Mouse (Mus musculus): ENCODE measurements around the gene Ankrd9.

Gene Ankrd9

GRCm38 (mm10) chr12:110978607-110979406 lies at the start of gene Ankrd9:
TSS of gene Ankrd9 (minus strand) at chr12:110979040.
- DNase-seq (ENCODE audit: low read depth) = peak; percentile 92

DNA sequence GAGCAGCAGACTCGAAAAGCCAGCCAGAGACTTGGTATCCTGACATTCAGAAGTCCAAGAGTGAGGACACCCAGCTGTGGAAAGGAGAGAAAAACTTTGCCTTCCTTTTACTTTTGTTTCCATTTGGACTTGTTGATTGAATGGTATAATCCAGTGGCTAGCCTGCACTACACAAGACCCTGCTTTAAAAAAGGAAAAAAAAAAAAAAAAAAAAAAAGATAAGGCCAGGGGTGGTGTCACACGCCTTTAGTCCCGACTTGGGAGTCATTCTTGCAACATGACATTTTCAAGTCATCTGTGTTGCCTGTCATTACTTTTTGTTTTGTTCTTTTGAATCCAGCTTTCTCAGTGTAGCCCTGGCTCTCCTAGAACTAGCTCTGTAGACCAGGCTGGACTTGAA lies 42.7 kb upstream of the Ankrd9 start:
- no peak for DNase-seq (ENCODE audit: low read depth)

GRCm38 (mm10) chr12:111021138-111021537 lies 42.3 kb upstream of the Ankrd9 start:
- no peak for DNase-seq (ENCODE audit: low read depth)

- no peak for DNase-seq (ENCODE audit: low read depth)
Observed at GRCm38 (mm10) chr12:111019086-111019485, 40.2 kb upstream of the Ankrd9 start.

GRCm38 (mm10) chr12:111018068-111018467 lies 39.2 kb upstream of the Ankrd9 start:
- DNase-seq (ENCODE audit: low read depth) = no peak

DNA sequence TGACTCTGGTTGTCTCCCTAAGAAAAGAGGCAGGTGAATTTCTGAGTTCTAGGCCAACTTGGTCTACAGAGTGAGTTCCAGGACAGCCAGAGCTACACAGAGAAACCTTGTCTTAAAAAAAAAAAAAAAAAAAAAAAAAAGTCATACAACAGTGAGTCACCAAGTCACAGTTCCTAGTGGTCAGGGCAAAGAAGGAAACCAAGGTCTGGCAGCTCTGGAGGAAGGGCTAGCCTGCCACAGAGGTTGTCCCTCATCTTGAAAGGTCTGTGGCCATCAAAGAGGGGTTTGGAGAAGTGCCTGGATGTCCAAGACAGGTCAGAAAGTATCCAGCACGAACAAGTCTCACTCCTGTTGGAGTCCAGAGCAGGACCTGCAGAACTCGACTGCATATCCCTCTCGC lies 38.0 kb upstream of the Ankrd9 start:
- no peak for DNase-seq (ENCODE audit: low read depth)

- DNase-seq (ENCODE audit: low read depth) = no peak
Observed at GRCm38 (mm10) chr12:111009615-111010257, 30.9 kb upstream of the Ankrd9 start.

DNA sequence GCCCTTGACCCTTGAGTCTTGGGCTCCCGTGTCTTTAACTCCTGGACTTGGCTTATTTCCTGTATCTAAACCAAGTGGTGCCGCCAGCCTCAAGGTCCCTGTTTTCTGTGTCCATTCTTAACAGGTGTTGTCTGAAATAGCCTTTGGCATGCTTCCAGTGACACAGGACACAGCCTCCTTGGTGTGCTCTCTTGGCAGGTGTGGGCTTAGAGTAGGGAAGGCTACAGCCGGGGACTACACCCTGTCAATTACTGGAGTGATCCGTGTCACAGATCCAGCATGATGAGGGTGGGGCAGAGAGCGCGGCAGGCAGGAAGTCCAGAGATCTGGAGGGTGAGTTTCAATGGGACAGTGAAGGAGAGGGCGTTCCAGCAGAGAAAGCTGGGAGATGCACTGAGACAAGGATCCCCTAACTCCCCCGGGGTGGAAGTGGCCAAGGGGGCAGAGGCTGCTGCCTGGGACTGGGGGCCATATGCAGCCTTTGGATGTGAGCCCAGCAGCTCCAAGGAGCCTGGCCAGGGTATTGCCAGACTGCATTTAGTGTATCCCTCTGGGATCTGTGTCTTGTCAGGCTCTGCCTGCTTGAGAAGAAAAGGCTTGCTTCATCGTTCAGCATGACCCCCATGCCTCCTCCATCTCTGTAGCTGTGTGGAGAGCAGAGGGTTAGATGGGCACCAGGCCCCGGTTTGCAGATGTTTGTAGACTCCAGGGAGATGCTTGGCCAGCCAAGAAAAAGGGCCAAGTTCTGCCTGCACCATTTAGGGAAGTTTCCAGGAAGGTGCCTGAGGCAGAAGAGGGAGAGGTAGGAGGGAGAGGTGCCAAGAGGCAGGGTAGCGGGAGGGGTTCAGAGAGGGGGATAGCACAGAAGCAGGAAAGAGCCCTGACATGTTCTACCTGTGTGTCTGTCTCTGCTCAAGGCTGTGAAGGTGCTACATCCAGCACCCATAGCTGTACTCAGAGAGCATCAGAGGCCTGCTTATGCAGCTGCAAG lies 30.0 kb upstream of the Ankrd9 start:
- no peak for DNase-seq (ENCODE audit: low read depth)

DNA sequence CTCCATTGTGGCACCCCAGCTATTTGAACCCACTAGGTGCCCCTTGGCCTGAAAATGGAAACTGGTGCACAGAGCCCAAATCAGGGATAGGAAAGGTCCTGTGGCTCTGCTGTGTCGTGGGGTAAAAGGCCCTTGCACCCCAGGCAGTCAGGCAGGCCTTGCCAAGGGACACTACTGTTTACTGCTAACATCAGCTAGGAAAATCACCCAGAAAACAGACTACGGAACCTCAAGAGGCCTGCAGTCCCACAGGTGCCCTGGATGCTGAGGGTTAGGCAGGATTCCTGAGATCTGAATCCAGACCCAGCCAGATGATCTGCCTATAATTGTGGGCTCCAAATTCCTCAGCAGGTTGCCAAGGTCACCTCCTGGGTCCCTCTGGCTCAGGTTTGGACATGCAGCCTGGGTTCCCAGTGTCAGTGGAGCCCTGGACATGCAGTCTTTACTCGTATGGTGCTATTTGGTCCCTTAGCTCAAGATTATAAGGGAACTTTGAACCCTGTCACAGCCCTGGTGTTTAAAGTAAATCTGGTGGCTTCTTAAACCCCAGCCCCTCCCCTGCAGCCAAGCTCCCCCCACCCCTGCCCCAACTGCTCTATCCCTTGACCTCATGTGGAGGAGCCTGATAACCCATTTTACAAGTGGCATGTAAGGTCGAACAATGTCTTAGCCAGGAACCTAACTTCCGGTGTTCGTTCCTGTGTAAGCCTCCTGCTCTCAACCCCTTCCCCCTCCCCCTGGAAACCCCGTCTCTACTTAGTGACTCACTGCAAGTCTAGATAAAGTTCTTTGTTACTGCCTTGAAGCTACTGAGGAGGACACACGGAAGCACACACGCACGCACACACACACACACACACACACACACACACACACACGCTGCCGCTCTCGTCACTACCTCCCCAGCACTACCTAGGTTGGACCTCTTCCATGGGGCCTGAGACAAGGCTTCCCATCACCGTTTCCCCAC lies 28.6 kb upstream of the Ankrd9 start:
- peak; percentile 91 for DNase-seq (ENCODE audit: low read depth)

- no peak for DNase-seq (ENCODE audit: low read depth)
Observed at GRCm38 (mm10) chr12:111006339-111006738, 27.5 kb upstream of the Ankrd9 start.

- no peak for DNase-seq (ENCODE audit: low read depth)
Observed at GRCm38 (mm10) chr12:111005803-111006202, 27.0 kb upstream of the Ankrd9 start.

DNA sequence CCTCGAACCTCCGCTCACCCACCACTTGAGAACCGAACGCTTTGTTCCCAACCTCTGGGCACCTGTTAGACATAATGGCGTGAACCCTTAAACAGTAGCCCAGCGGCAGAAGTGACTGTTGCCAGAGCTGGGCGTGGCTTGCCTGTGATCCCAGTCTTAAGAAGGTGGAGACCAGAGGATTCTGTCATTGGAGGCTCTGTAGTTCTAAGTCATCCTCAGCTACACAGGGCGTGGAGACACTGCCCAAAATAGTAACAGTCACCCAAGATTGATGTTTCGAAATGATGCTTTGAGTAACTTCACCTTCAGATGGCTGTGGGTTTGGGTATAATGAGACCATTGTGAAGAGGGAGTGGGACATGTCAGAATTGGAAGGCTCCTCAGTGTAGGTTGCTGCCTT lies 25.3 kb upstream of the Ankrd9 start:
- no peak for DNase-seq (ENCODE audit: low read depth)

GRCm38 (mm10) chr12:111000956-111001355 lies 22.1 kb upstream of the Ankrd9 start:
- no peak for DNase-seq (ENCODE audit: low read depth)

DNA sequence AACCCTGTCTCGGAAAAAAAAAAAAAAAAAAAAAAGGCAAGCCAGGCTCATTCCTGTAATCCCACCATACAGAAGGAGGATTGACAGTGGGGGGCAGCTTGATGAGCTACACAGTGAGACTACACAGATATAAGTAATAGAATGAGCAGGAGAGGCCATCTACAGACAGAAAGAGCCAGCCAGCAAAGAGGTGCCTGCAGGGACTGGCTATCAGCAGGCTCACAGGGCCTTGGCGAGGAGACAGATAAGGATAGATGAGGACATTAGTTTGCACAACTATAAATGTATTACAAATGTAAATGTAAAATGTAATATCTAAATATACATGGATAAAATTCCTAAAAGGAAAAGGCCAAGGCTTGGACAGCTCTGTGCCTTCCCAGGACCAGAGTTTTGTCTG lies 21.0 kb upstream of the Ankrd9 start:
- DNase-seq (ENCODE audit: low read depth) = no peak

- no peak for DNase-seq (ENCODE audit: low read depth)
Observed at GRCm38 (mm10) chr12:110998092-110998491, 19.3 kb upstream of the Ankrd9 start.

DNA sequence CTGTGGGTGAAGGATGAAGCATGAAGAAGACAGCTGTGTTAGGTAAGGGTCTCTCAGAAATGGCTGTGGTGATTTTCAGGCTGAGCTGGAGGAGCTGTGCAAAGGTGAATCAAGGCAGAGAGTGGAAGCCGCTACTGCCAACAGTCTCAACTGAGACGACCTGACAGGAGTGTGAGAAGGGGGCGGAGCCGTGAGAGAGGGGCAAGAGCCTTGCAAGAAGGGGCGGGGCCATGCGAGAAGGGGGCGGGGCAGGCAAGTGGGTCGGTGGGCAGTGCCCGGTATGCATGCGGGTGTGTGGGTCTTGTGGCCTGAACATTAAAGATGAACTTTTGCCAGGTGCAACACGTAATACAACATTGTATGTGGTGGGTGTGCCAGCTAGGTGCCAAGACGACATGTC lies 15.8 kb upstream of the Ankrd9 start:
- no peak for DNase-seq (ENCODE audit: low read depth)

- DNase-seq (ENCODE audit: low read depth) = no peak
Observed at GRCm38 (mm10) chr12:110993226-110993625, 14.4 kb upstream of the Ankrd9 start.

DNA sequence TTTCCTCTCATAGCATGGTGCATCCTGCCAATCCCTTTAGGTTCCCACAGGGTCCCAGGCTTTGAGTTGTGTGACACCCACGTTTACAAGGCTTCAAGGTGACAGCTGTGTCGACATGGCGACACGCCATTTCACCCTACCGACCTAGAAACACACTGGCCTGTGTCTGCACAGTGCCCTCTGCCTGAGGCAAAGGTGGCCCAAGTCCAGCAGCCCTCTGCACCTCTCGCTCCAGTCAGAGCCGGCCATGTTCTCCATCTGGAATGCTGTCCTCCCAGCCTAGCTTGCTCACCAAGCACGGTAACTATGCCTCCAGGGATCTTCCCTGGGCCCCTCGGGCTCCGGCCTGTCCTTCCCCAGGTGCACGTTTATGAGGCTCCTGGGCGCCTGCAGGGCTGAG lies 13.9 kb upstream of the Ankrd9 start:
- DNase-seq (ENCODE audit: low read depth) = no peak

DNA sequence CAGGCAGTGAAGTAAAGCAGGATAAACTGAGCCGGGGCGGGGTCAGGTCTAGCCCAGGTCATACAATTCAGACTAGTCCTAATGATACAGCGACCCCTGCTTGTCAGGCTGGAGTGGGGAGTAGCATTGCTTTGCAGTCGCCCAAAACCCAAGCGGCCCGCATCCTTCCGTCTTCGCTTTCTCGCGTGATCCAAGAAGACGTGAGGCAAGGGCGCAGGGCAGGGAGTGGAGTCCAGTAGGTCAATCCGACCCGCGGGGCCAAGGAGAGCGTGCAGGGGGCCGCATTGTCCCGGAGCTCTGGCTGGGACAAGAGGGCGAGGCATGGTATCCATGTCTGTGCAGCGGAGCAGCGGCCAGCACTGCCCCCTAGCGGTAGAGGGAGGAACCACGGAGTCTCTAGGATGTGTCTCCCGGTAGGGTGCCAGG lies 13.3 kb upstream of the Ankrd9 start:
- peak; percentile 95 for DNase-seq (ENCODE audit: low read depth)

GRCm38 (mm10) chr12:110991361-110992127 lies 12.7 kb upstream of the Ankrd9 start:
- DNase-seq (ENCODE audit: low read depth) = peak; percentile 92

Data from naive thymus-derived CD4-positive, alpha-beta T cell, adult 2 months (primary cell).